ENCODE assay signal across 17 mouse cellular contexts in the genomic region with DNA sequence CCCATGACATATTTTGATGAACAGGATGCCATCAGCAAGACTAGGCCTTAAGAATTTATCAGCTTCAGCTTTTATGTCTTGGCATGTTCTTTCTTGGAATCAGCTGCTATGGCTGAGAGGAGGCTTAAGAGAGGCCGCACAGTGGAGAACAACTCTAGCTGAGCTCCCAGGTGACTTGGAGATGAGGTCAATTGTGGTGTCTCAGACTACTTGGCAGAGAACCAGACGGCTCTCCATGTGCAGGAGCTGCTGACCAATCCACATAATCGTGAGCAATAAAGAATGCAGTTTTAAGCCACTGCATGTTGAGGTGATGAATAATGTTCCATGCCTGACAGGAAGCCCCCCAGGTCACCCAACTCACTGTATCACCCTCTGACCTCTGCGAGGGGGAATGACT. TPM values are rescaled to one million over a fixed set of nuclear protein-coding genes. Genes with fewer than 3 reads are reported as not detected.
DNase-seq lines count a peak whose midpoint lies in the region; ATAC-seq lines count a peak whose summit lies in the region.
"Had no signal": no experiment of that assay in that cellular context is flagged by ENCODE, and none has a peak within 500 bp of the region (broad histone marks: within the 10 kb centered on the region; RNA-seq: fewer than 3 reads in every experiment).

No protein-coding gene starts in this region.

- intact Hi-C loops in gastrocnemius, postnatal 14 days (cut with DNase I; ENCODE audit: low total_unique reads), result no loop called here

- DNase-seq in heart, adult 11 months, result peak; percentile 85
- no peak for DNase-seq in heart, adult 9 months (ENCODE audit: low spot score in 2 of 2)
- DNase-seq in 3T3-L1 (ENCODE audit: low read depth, low spot score) (peak; percentile 74), NIH3T3 (ENCODE audit: low read depth) (peak; percentile 71)
- DNase-seq in thymus, postnatal 25 days, result no peak
- no peak for DNase-seq in adrenal gland, postnatal 10 days
- DNase-seq in gastrocnemius, postnatal 14 days, result no peak
- DNase-seq: adrenal gland, adult 2 months; adrenal gland, postnatal 25 days; cerebellum, adult 11-12 months; cerebellum, adult 8-10 months; cerebellum, postnatal 36 days; gastrocnemius, postnatal 36 days; heart, adult 18-20 months had no signal

- peak; percentile 8; the same call in 1 of the 2 replicates for ATAC-seq in granulocyte monocyte progenitor cell, adult 5-6 weeks (replicated peaks; ENCODE audit: poor library complexity, severe bottlenecking)
- ATAC-seq: forebrain, embryonic 15.5 days; intestine, postnatal 0 days had no signal

RNA-seq across cellular contexts. Expression of gene Dars, which starts 18.4 kb away (rescaled TPM):
- 170 and 189 TPM in 2 replicates for total RNA-seq in granulocyte monocyte progenitor cell, adult 5-6 weeks (2014; fragmentation: Nextera tagmentation)
- 304 and 334 TPM in 2 replicates for total RNA-seq in granulocyte monocyte progenitor cell, adult 5-6 weeks (2017)
- 10 to 100 TPM; 81.5 to 92.3 TPM for total RNA-seq in adrenal gland, postnatal 10 days (2021)
- 10 to 100 TPM; 68.7 to 70.2 TPM for total RNA-seq in gastrocnemius, postnatal 14 days (2021)

Comparison
In these comparisons a context has a peak if more than half of its experiments do, and no peak if none do; other contexts are left out.
1. DNase-seq: peak in heart, adult 11 months (single experiment), 3T3-L1 (single experiment) and NIH3T3 (single experiment); none in heart, adult 9 months (0 of 2), thymus, postnatal 25 days (single experiment), adrenal gland, postnatal 10 days (single experiment) and gastrocnemius, postnatal 14 days (single experiment).